Mouse (Mus musculus) olfactory bulb, adult 2 months (tissue): ENCODE data around the gene Auts2. TPM values are rescaled to one million over a fixed set of nuclear protein-coding genes. Genes with fewer than 3 reads are reported as not detected.

Experiments used
- H3K27ac ChIP-seq: fragments of 200-500 bp; 2 replicates; pipeline ENCODE4 v1.5.1; 2012; ENCODE audit warnings: low read depth, low read length; ENCODE audit not compliant: insufficient read depth
- H3K4me1 ChIP-seq: fragments of 200-500 bp; 2 replicates; pipeline ENCODE4 v1.6.1; 2012; ENCODE audit warnings: low read length; ENCODE audit not compliant: control insufficient read depth, insufficient read depth
- H3K4me3 ChIP-seq: fragments of 200-500 bp; 2 replicates; pipeline ENCODE4 v1.5.1; 2012; ENCODE audit warnings: mild to moderate bottlenecking, low read depth, low read length, moderate library complexity; ENCODE audit not compliant: insufficient read depth
- CTCF ChIP-seq: fragments of 200-500 bp; IDR thresholded peaks from 2 replicates; pipeline ENCODE4 v1.5.1; 2012; ENCODE audit warnings: low read depth, mild to moderate bottlenecking, low read length, moderate library complexity; ENCODE audit not compliant: insufficient read depth
- POLR2A ChIP-seq: fragments of 200-500 bp; IDR thresholded peaks from 2 replicates; pipeline ENCODE4 v1.6.1; 2012; ENCODE audit warnings: mild to moderate bottlenecking, low read depth, low read length, moderate library complexity; ENCODE audit not compliant: insufficient read depth
- WGBS: fragments of 180-500 bp; shearing (Covaris S2); methylation state at CpG from one replicate; pipeline ENCODE4 v1.1.7; 2018; 5-methylcytosine and 5-hydroxymethylcytosine counted together
- polyA plus RNA-seq: library from polyadenylated mRNA; stranded (reverse); fragments of >200 nt; gene quantifications from 2 replicates; pipeline ENCODE4 v1.2.4, GENCODE M21; 2012; ENCODE audit warnings: low replicate concordance; ENCODE audit not compliant: missing spikeins, insufficient read depth, insufficient read length

Auts2 gene
- polyA plus RNA-seq, 1 experiment: not detected

- H3K4me1 ChIP-seq: peaks cover 3% of the 10 kb centered on the region; the same call in 1 of the 2 replicates
- TF ChIP-seq POLR2A (no peak), CTCF (no peak)
- H3K27ac ChIP-seq: no peak overlapping the region
- H3K4me3 ChIP-seq: no peak overlapping the region
- 68% methylated on average over 7 of the region's 7 CpGs for WGBS
These were observed 1093.8 kb downstream of the Auts2 start for GRCm38 (mm10) chr5:131449181-131449868.

GRCm38 (mm10) chr5:131435239-131435876 lies 1107.8 kb downstream of the Auts2 start:
- H3K4me3 ChIP-seq: no peak overlapping the region
- no peaks in the 10 kb centered on the region for H3K4me1 ChIP-seq
- 77% methylated on average over 10 of the region's 10 CpGs for WGBS
- no peak for TF ChIP-seq CTCF
- no peak for TF ChIP-seq POLR2A
- H3K27ac ChIP-seq: no peak overlapping the region

- H3K4me1 ChIP-seq: no peaks in the 10 kb centered on the region
- H3K27ac ChIP-seq: no peak overlapping the region
- TF ChIP-seq POLR2A: no peak
- TF ChIP-seq CTCF: no peak
- H3K4me3 ChIP-seq: no peak overlapping the region
- 82% methylated on average over 4 of the region's 4 CpGs for WGBS
These were observed 1109.9 kb downstream of the Auts2 start for GRCm38 (mm10) chr5:131433291-131433690.

GRCm38 (mm10) chr5:131431896-131432295 lies 1111.2 kb downstream of the Auts2 start:
- WGBS: 84% methylated on average over 7 of the region's 7 CpGs
- Histone ChIP-seq H3K4me3 (no peak overlapping the region), H3K27ac (no peak overlapping the region), H3K4me1 (no peaks in the 10 kb centered on the region)
- TF ChIP-seq POLR2A (no peak), CTCF (no peak)

GRCm38 (mm10) chr5:131430109-131430508 lies 1113.0 kb downstream of the Auts2 start:
- WGBS: 29% methylated on average over 8 of the region's 8 CpGs
- H3K27ac ChIP-seq: no peak overlapping the region
- no peaks in the 10 kb centered on the region for H3K4me1 ChIP-seq
- TF ChIP-seq POLR2A: no peak
- TF ChIP-seq CTCF: peak; percentile 70; the same call in 1 of the 2 replicates
- no peak overlapping the region for H3K4me3 ChIP-seq

GRCm38 (mm10) chr5:131429563-131429962 lies 1113.6 kb downstream of the Auts2 start:
- Histone ChIP-seq H3K27ac (no peak overlapping the region), H3K4me3 (no peak overlapping the region), H3K4me1 (no peaks in the 10 kb centered on the region)
- 57% methylated on average over 6 of the region's 6 CpGs for WGBS
- TF ChIP-seq CTCF: no peak
- no peak for TF ChIP-seq POLR2A

- WGBS: 26% methylated on average over 11 of the region's 11 CpGs
These were observed 1115.3 kb downstream of the Auts2 start for GRCm38 (mm10) chr5:131427734-131428413.

GRCm38 (mm10) chr5:131422737-131423136 lies 1120.4 kb downstream of the Auts2 start:
- H3K4me1 ChIP-seq: no peaks in the 10 kb centered on the region
- no peak overlapping the region for H3K27ac ChIP-seq
- 87% methylated on average over 3 of the region's 3 CpGs for WGBS
- H3K4me3 ChIP-seq: no peak overlapping the region
- TF ChIP-seq POLR2A: no peak
- no peak for TF ChIP-seq CTCF

More at GRCm38 (mm10) chr5:131427734-131428413, 1115.3 kb downstream of the Auts2 start:
- no peak overlapping the region for H3K27ac ChIP-seq
- TF ChIP-seq POLR2A (no peak), CTCF (peak; percentile 81)
- H3K4me3 ChIP-seq: no peak overlapping the region
- H3K4me1 ChIP-seq: no peaks in the 10 kb centered on the region

GRCm38 (mm10) chr5:131420406-131420805 lies 1122.7 kb downstream of the Auts2 start:
- TF ChIP-seq POLR2A (no peak), CTCF (no peak)
- no peaks in the 10 kb centered on the region for H3K4me1 ChIP-seq
- no peak overlapping the region for H3K27ac ChIP-seq
- H3K4me3 ChIP-seq: no peak overlapping the region
- WGBS: 81% methylated on average over 2 of the region's 2 CpGs
